Mouse (Mus musculus): Measurements from ENCODE around the gene Dek. TPM values are rescaled to one million over a fixed set of nuclear protein-coding genes. Genes with fewer than 3 reads are reported as not detected.

Dek gene
- polyA plus RNA-seq, 1 experiment from 2014 or later, result 119 TPM

- WGBS, result 33% methylated on average over 12 of the region's 12 CpGs
- Histone ChIP-seq H3K4me2 (ENCODE audit: low read length) (0 out of 2 replicates have a peak overlapping the region, but pooled peaks have one; percentile 99), H3K27ac (ENCODE audit: low read depth, low read length) (no peak overlapping the region), H3K9ac (ENCODE audit: low read length) (no peak overlapping the region), H3K4me3 (ENCODE audit: low read depth, low read length) (no peak overlapping the region), H3K9me3 (replicated peaks; ENCODE audit: control insufficient read depth, low read length) (no peaks in the 10 kb centered on the region), H3K36me3 (ENCODE audit: control insufficient read depth, insufficient read depth, low read length) (no peaks in the 10 kb centered on the region), H3K4me1 (ENCODE audit: control insufficient read depth, insufficient read depth, low read length) (no peaks in the 10 kb centered on the region; the same call in 1 of the 2 replicates), H3K27me3 (replicated peaks; ENCODE audit: control insufficient read depth, insufficient read depth, low read length) (peaks cover 8% of the 10 kb centered on the region; the same call in 1 of the 2 replicates)
- DNase-seq (ENCODE audit: low spot score) (no peak), ATAC-seq (no peak)
These were observed 15.4 kb upstream of the Dek start for GRCm38 (mm10) chr13:47121333-47121889.

DNA sequence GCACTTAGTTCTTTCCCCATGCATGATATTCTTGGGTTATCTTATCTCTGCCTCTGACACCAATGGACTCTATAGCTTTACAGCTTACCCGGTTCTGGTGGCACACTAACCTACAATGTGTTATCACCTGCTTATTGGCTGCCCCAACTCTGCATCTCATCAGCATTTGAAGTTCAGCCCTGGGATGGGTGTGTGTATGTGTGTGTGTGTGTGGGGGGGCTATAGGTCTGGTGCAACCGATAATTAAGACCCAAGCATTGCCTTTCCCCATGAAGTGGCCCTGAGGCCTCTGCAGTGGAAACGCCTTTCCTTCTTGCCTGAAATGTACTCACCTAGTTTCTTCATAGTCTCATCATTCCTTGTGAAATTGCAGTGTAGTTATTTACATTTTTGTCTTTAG is 10.0 kb upstream of the Dek start:
- Histone ChIP-seq H3K4me3 (ENCODE audit: low read depth, low read length) (no peak overlapping the region), H3K4me1 (ENCODE audit: control insufficient read depth, insufficient read depth, low read length) (no peaks in the 10 kb centered on the region), H3K27ac (ENCODE audit: low read depth, low read length) (no peak overlapping the region), H3K36me3 (ENCODE audit: control insufficient read depth, insufficient read depth, low read length) (no peaks in the 10 kb centered on the region), H3K4me2 (ENCODE audit: low read length) (no peak overlapping the region), H3K9ac (ENCODE audit: low read length) (no peak overlapping the region), H3K9me3 (replicated peaks; ENCODE audit: control insufficient read depth, low read length) (no peaks in the 10 kb centered on the region), H3K27me3 (replicated peaks; ENCODE audit: control insufficient read depth, insufficient read depth, low read length) (no peaks in the 10 kb centered on the region)
- DNase-seq (ENCODE audit: low spot score) (no peak), ATAC-seq (no peak)
- WGBS, result 90% methylated on average over 3 of the region's 3 CpGs

- Histone ChIP-seq H3K4me1 (ENCODE audit: control insufficient read depth, insufficient read depth, low read length) (no peaks in the 10 kb centered on the region), H3K9ac (ENCODE audit: low read length) (no peak overlapping the region), H3K27me3 (replicated peaks; ENCODE audit: control insufficient read depth, insufficient read depth, low read length) (no peaks in the 10 kb centered on the region), H3K9me3 (replicated peaks; ENCODE audit: control insufficient read depth, low read length) (no peaks in the 10 kb centered on the region), H3K4me3 (ENCODE audit: low read depth, low read length) (no peak overlapping the region), H3K27ac (ENCODE audit: low read depth, low read length) (no peak overlapping the region), H3K36me3 (ENCODE audit: control insufficient read depth, insufficient read depth, low read length) (no peaks in the 10 kb centered on the region), H3K4me2 (ENCODE audit: low read length) (no peak overlapping the region)
- ATAC-seq, result no peak
- 67% methylated on average over 3 of the region's 3 CpGs for WGBS
- DNase-seq (ENCODE audit: low spot score), result no peak
These were observed 6.9 kb upstream of the Dek start for GRCm38 (mm10) chr13:47112924-47113323.

- Histone ChIP-seq H3K9ac (ENCODE audit: low read length) (no peak overlapping the region), H3K4me1 (ENCODE audit: control insufficient read depth, insufficient read depth, low read length) (no peaks in the 10 kb centered on the region), H3K27ac (ENCODE audit: low read depth, low read length) (no peak overlapping the region), H3K4me3 (ENCODE audit: low read depth, low read length) (no peak overlapping the region), H3K27me3 (replicated peaks; ENCODE audit: control insufficient read depth, insufficient read depth, low read length) (no peaks in the 10 kb centered on the region), H3K36me3 (ENCODE audit: control insufficient read depth, insufficient read depth, low read length) (no peaks in the 10 kb centered on the region), H3K4me2 (ENCODE audit: low read length) (no peak overlapping the region), H3K9me3 (replicated peaks; ENCODE audit: control insufficient read depth, low read length) (no peaks in the 10 kb centered on the region)
- DNase-seq (ENCODE audit: low spot score), result no peak
- ATAC-seq, result no peak
- WGBS, result 89% methylated on average over 3 of the region's 3 CpGs
These were observed 6.1 kb upstream of the Dek start for GRCm38 (mm10) chr13:47112056-47112455.

GRCm38 (mm10) chr13:47111185-47111584 is 5.2 kb upstream of the Dek start:
- H3K9ac ChIP-seq (ENCODE audit: low read length), result no peak overlapping the region
- 79% methylated on average over 3 of the region's 3 CpGs for WGBS

DNA sequence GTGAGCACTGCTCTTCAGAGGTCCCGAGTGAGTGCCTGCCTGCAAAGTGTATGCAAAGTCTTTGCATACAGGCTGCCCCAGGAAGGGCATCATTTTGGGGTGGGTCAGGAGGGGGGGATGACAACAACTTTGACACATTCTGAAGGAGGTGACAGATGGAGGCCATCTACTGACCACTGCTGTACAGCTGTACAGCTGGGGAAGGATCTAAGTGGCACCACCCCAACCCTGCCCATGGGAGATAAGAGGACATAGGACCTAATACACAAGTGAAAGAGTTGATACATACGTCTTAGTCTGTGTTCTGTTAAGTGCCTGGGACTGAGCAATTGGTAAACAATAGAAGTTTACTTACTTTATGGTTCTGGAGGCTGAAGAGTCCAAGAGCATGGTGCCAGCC is 3.2 kb upstream of the Dek start:
- H3K4me1 ChIP-seq (ENCODE audit: control insufficient read depth, insufficient read depth, low read length), result peaks cover 2% of the 10 kb centered on the region
- no peaks in the 10 kb centered on the region for H3K27me3 ChIP-seq (replicated peaks; ENCODE audit: control insufficient read depth, insufficient read depth, low read length)
- no peak for ATAC-seq
- no peak for DNase-seq (ENCODE audit: low spot score)
- no peaks in the 10 kb centered on the region for H3K36me3 ChIP-seq (ENCODE audit: control insufficient read depth, insufficient read depth, low read length)
- H3K27ac ChIP-seq (ENCODE audit: low read depth, low read length), result no peak overlapping the region
- H3K9me3 ChIP-seq (replicated peaks; ENCODE audit: control insufficient read depth, low read length), result no peaks in the 10 kb centered on the region
- no peak overlapping the region for H3K9ac ChIP-seq (ENCODE audit: low read length)
- WGBS, result 75% methylated on average over 2 of the region's 2 CpGs
- H3K4me3 ChIP-seq (ENCODE audit: low read depth, low read length), result no peak overlapping the region
- H3K4me2 ChIP-seq (ENCODE audit: low read length), result no peak overlapping the region

More at GRCm38 (mm10) chr13:47111185-47111584, 5.2 kb upstream of the Dek start:
- Histone ChIP-seq H3K9me3 (replicated peaks; ENCODE audit: control insufficient read depth, low read length) (no peaks in the 10 kb centered on the region), H3K4me1 (ENCODE audit: control insufficient read depth, insufficient read depth, low read length) (no peaks in the 10 kb centered on the region), H3K4me3 (ENCODE audit: low read depth, low read length) (no peak overlapping the region), H3K4me2 (ENCODE audit: low read length) (no peak overlapping the region), H3K27me3 (replicated peaks; ENCODE audit: control insufficient read depth, insufficient read depth, low read length) (no peaks in the 10 kb centered on the region), H3K27ac (ENCODE audit: low read depth, low read length) (no peak overlapping the region), H3K36me3 (ENCODE audit: control insufficient read depth, insufficient read depth, low read length) (no peaks in the 10 kb centered on the region)
- ATAC-seq, result no peak
- no peak for DNase-seq (ENCODE audit: low spot score)

DNA sequence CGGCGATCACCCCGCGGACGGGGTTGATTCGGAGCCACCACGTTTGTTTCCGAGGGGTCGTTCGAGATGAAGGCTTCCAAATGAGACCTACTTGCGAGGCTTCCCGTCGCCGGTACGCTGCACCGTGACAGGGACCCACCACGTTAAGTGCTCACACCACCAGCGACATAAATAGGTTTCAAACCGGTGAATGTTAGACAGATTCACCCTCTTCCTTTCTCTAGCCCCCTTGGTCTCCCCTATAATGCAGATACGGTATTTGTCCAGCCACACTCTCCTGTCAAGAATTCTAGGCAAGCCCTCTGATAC is 533 bp upstream of the Dek start:
- 0 out of 2 replicates have a peak, but pooled peaks cover 8% of the 10 kb centered on the region for H3K36me3 ChIP-seq (ENCODE audit: control insufficient read depth, insufficient read depth, low read length)
- peak overlapping the region; percentile 71 for H3K4me2 ChIP-seq (ENCODE audit: low read length)
- peak overlapping the region; percentile 99 for H3K27ac ChIP-seq (ENCODE audit: low read depth, low read length)
- peak overlapping the region; percentile 93 for H3K9ac ChIP-seq (ENCODE audit: low read length)
- H3K4me3 ChIP-seq (ENCODE audit: low read depth, low read length), result peak overlapping the region; percentile 89
- no peaks in the 10 kb centered on the region for H3K9me3 ChIP-seq (replicated peaks; ENCODE audit: control insufficient read depth, low read length)
- peaks cover 15% of the 10 kb centered on the region for H3K4me1 ChIP-seq (ENCODE audit: control insufficient read depth, insufficient read depth, low read length)
- under 1% methylated on average over 20 of the region's 20 CpGs for WGBS
- DNase-seq (ENCODE audit: low spot score), result no peak
- H3K27me3 ChIP-seq (replicated peaks; ENCODE audit: control insufficient read depth, insufficient read depth, low read length), result no peaks in the 10 kb centered on the region
- peak; percentile 25; the same call in 1 of the 2 replicates for ATAC-seq

DNA sequence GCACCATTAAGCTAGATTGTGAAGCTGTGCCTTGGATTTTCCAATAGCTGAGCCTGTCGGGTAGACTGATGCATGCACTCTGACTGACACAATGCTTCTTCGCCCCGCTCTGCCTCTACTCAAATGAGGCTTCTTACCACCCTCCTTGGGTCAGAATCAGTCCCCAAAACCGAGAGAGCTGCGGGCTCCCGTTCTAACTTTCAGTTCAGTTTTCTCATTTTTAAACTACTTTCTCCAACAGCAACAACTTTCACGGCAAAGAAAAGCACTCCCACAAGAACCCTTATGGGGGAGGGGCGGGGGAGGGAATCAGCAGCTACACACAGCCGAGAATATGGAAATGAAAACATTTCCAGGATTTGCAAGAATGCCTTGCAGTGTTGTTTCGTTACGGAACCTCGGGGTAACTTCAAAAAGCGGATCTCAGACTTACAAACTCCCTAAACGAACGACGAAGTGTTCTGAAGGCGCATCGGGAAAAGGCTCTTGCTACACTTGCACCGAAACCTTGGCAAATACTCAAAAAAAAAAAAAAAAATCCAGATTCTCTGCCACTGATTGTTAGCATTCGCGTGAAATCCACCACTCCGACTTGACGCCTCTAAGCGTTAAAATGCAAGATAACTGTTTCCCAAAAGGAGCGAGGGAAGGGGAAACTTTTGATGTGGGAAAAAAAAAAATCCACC is 1.0 kb downstream of the Dek start:
- Histone ChIP-seq H3K9ac (ENCODE audit: low read length) (peak overlapping the region; percentile 93), H3K4me2 (ENCODE audit: low read length) (peak overlapping the region; percentile 71), H3K27me3 (replicated peaks; ENCODE audit: control insufficient read depth, insufficient read depth, low read length) (no peaks in the 10 kb centered on the region), H3K27ac (ENCODE audit: low read depth, low read length) (peak overlapping the region; percentile 99), H3K4me3 (ENCODE audit: low read depth, low read length) (peak overlapping the region; percentile 89), H3K9me3 (replicated peaks; ENCODE audit: control insufficient read depth, low read length) (no peaks in the 10 kb centered on the region), H3K36me3 (ENCODE audit: control insufficient read depth, insufficient read depth, low read length) (peaks cover 17% of the 10 kb centered on the region), H3K4me1 (ENCODE audit: control insufficient read depth, insufficient read depth, low read length) (peaks cover 15% of the 10 kb centered on the region)
- 0% methylated on average over 25 of the region's 25 CpGs for WGBS
- DNase-seq (ENCODE audit: low spot score), result peak; percentile 72
- no peak for ATAC-seq

- Histone ChIP-seq H3K36me3 (ENCODE audit: control insufficient read depth, insufficient read depth, low read length) (peaks cover 23% of the 10 kb centered on the region), H3K27me3 (replicated peaks; ENCODE audit: control insufficient read depth, insufficient read depth, low read length) (no peaks in the 10 kb centered on the region), H3K9me3 (replicated peaks; ENCODE audit: control insufficient read depth, low read length) (no peaks in the 10 kb centered on the region), H3K27ac (ENCODE audit: low read depth, low read length) (no peak overlapping the region), H3K9ac (ENCODE audit: low read length) (peak overlapping the region; percentile 93; the same call in 1 of the 2 replicates), H3K4me2 (ENCODE audit: low read length) (peak overlapping the region; percentile 71), H3K4me3 (ENCODE audit: low read depth, low read length) (peak overlapping the region; percentile 89), H3K4me1 (ENCODE audit: control insufficient read depth, insufficient read depth, low read length) (peaks cover 15% of the 10 kb centered on the region)
- DNase-seq (ENCODE audit: low spot score), result no peak
- no peak for ATAC-seq
- WGBS, result 9% methylated on average over 2 of the region's 2 CpGs
These were observed 1.9 kb downstream of the Dek start for GRCm38 (mm10) chr13:47104146-47104545.

Data from forebrain, embryonic 14.5 days (tissue).